Mouse (Mus musculus) ES-Bruce4 (cell line): ENCODE results near the gene Mex3d. TPM values are rescaled to one million over a fixed set of nuclear protein-coding genes. Genes with fewer than 3 reads are reported as not detected.

Source experiments
- H3K27ac ChIP-seq: 2 replicates; pipeline ENCODE4 v1.5.1; 2012; ENCODE audit warnings: low read length, inconsistent platforms; ENCODE audit not compliant: insufficient read depth
- H3K27me3 ChIP-seq: 2 replicates; pipeline ENCODE4 v1.6.1; 2012; ENCODE audit warnings: mild to moderate bottlenecking, low read length, inconsistent platforms; ENCODE audit not compliant: control insufficient read depth, poor library complexity, insufficient read depth, severe bottlenecking
- H3K36me3 ChIP-seq: 2 replicates; pipeline ENCODE4 v1.6.1; 2012; ENCODE audit warnings: inconsistent platforms, mild to moderate bottlenecking, low read length, moderate library complexity; ENCODE audit not compliant: control insufficient read depth, poor library complexity, insufficient read depth, severe bottlenecking
- H3K4me1 ChIP-seq: one replicate; pipeline ENCODE4 v1.8.1; 2011; ENCODE audit warnings: low read length; ENCODE audit not compliant: control insufficient read depth, insufficient read depth
- H3K4me3 ChIP-seq: 2 replicates; pipeline ENCODE4 v1.5.1; 2011; ENCODE audit warnings: low read depth, mild to moderate bottlenecking, low read length
- H3K9ac ChIP-seq: 2 replicates; pipeline ENCODE4 v1.6.1; 2012; ENCODE audit warnings: low read depth, mild to moderate bottlenecking, inconsistent platforms; ENCODE audit not compliant: poor library complexity, severe bottlenecking
- H3K9me3 ChIP-seq: replicated peaks from 2 replicates; pipeline ENCODE4 v1.6.1; 2012; ENCODE audit warnings: mild to moderate bottlenecking, low read length, inconsistent platforms; ENCODE audit not compliant: control insufficient read depth, poor library complexity, insufficient read depth, severe bottlenecking
- CTCF ChIP-seq: IDR thresholded peaks from one replicate; pipeline ENCODE4 v1.8.1; 2011; ENCODE audit warnings: low read depth, low read length
- EP300 ChIP-seq: IDR thresholded peaks from 2 replicates; pipeline ENCODE4 v1.6.1; 2011; ENCODE audit warnings: low read depth, low read length; ENCODE audit not compliant: insufficient read depth
- POLR2A ChIP-seq: IDR thresholded peaks from one replicate; pipeline ENCODE4 v1.8.1; 2011; ENCODE audit warnings: low read length; ENCODE audit not compliant: insufficient read depth
- polyA plus RNA-seq: library from polyadenylated mRNA; stranded (reverse); fragments of >200 nt; gene quantifications from 2 replicates; pipeline ENCODE4 v1.2.4, GENCODE M21; 2011; ENCODE audit warnings: low read depth; ENCODE audit not compliant: missing spikeins, insufficient read depth, insufficient read length

Mex3d gene
- polyA plus RNA-seq, 1 experiment = 25.0 TPM

GRCm38 (mm10) chr10:80371411-80371966 is 16.0 kb downstream of the Mex3d start:
- peaks cover 7% of the 10 kb centered on the region for H3K4me1 ChIP-seq
- H3K4me3 ChIP-seq = peak overlapping the region; percentile 64
- H3K9me3 ChIP-seq = no peaks in the 10 kb centered on the region
- H3K27me3 ChIP-seq = no peaks in the 10 kb centered on the region
- TF ChIP-seq CTCF = no peak
- no peak for TF ChIP-seq POLR2A
- TF ChIP-seq EP300 = no peak
- no peak overlapping the region for H3K9ac ChIP-seq
- H3K27ac ChIP-seq = no peak overlapping the region
- no peaks in the 10 kb centered on the region for H3K36me3 ChIP-seq

- Histone ChIP-seq H3K4me3 (no peak overlapping the region), H3K9ac (no peak overlapping the region), H3K36me3 (no peaks in the 10 kb centered on the region), H3K4me1 (peaks cover 7% of the 10 kb centered on the region), H3K27ac (no peak overlapping the region), H3K27me3 (no peaks in the 10 kb centered on the region), H3K9me3 (no peaks in the 10 kb centered on the region)
- peak; percentile 57 for TF ChIP-seq CTCF
- no peak for TF ChIP-seq POLR2A
Observed at GRCm38 (mm10) chr10:80369995-80370747, 17.3 kb downstream of the Mex3d start.

- Histone ChIP-seq H3K4me3 (no peak overlapping the region), H3K9me3 (no peaks in the 10 kb centered on the region), H3K27me3 (no peaks in the 10 kb centered on the region), H3K36me3 (no peaks in the 10 kb centered on the region), H3K4me1 (peaks cover 7% of the 10 kb centered on the region), H3K27ac (no peak overlapping the region), H3K9ac (no peak overlapping the region)
- TF ChIP-seq CTCF = no peak
Observed at GRCm38 (mm10) chr10:80368392-80368791, 19.1 kb downstream of the Mex3d start.

GRCm38 (mm10) chr10:80367954-80368353 is 19.5 kb downstream of the Mex3d start:
- Histone ChIP-seq H3K4me3 (no peak overlapping the region), H3K27me3 (no peaks in the 10 kb centered on the region), H3K27ac (no peak overlapping the region), H3K9me3 (no peaks in the 10 kb centered on the region), H3K9ac (no peak overlapping the region), H3K4me1 (peaks cover 7% of the 10 kb centered on the region), H3K36me3 (no peaks in the 10 kb centered on the region)
- TF ChIP-seq CTCF = no peak
- TF ChIP-seq EP300 = no peak
- TF ChIP-seq POLR2A = no peak

GRCm38 (mm10) chr10:80365736-80366135 is 21.7 kb downstream of the Mex3d start:
- Histone ChIP-seq H3K4me3 (no peak overlapping the region), H3K36me3 (no peaks in the 10 kb centered on the region), H3K27me3 (no peaks in the 10 kb centered on the region), H3K27ac (no peak overlapping the region), H3K4me1 (peaks cover 3% of the 10 kb centered on the region), H3K9me3 (no peaks in the 10 kb centered on the region), H3K9ac (no peak overlapping the region)
- no peak for TF ChIP-seq EP300
- TF ChIP-seq POLR2A = no peak

- Histone ChIP-seq H3K4me1 (peaks cover 3% of the 10 kb centered on the region), H3K4me3 (no peak overlapping the region), H3K9ac (no peak overlapping the region), H3K36me3 (no peaks in the 10 kb centered on the region), H3K9me3 (no peaks in the 10 kb centered on the region), H3K27me3 (no peaks in the 10 kb centered on the region), H3K27ac (no peak overlapping the region)
- no peak for TF ChIP-seq POLR2A
- no peak for TF ChIP-seq CTCF
- no peak for TF ChIP-seq EP300
Observed at GRCm38 (mm10) chr10:80363734-80364133, 23.7 kb downstream of the Mex3d start.
